Mouse (Mus musculus) heart, adult 2 months (tissue): ENCODE measurements at regions not wholly inside any gene's neighbourhood (a gene's known extent, or its start where the extent isn't known, plus 50 kb on each side); places are given as distances from the start of the nearest gene placed in this dataset.

Experiments
- CTCF ChIP-seq: fragments of 200-600 bp; IDR thresholded peaks from 2 replicates; pipeline ENCODE4 v1.8.1; 2022; ENCODE audit warnings: antibody characterized with exemption, mild to moderate bottlenecking, moderate library complexity
- POLR2A ChIP-seq: fragments of 200-500 bp; IDR thresholded peaks from 2 replicates; pipeline ENCODE4 v1.6.1; 2011; ENCODE audit warnings: mild to moderate bottlenecking, low read depth, low read length, control low read depth; ENCODE audit not compliant: insufficient read depth

GRCm38 (mm10) chr15:61410789-61411188, 488.0 kb upstream of the A1bg start:
- TF ChIP-seq CTCF (no peak), POLR2A (no peak)
